ENCODE assay signal across 9 mouse cellular contexts in the genomic region with DNA sequence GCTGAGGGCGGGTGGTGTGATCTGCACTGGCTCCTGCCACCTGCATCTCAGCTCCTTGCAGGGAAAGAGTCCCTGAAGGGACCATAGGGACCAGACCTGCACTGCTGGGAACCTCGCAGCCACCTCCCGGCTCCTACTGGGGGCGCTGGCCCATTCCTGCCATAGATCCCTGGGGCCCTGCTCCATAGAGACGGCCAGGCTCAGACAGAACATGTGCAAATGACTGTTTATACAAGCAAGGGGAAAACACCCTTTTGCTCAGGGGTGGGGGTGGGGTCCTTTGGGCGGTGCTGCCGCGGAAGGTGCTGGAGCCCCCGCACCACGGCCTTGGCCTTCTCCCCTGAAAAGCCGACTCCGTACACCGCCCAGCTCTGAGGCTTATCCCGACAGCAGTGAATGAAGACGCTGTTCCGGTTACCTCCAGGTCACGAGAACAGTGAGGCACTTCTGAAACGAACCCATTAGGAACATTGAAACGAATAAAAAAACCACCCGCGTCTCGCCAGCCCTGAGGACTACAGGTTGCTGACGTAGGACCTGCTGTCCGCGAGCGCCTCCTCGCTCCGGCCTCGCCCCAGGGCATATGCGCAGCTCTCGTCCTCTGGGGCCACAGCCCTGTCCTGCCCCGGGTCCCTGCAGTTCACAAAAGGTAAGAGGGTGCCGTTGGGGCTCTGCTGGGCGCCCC. TPM values are rescaled to one million over a fixed set of nuclear protein-coding genes. Genes with fewer than 3 reads are reported as not detected.
A peak's percentile ranks its signal among the peaks of the same experiment; 100 is the strongest.
DNase-seq lines count a peak whose midpoint lies in the region; ATAC-seq and TF ChIP-seq lines count a peak whose summit lies in the region.
"Had no signal": no experiment of that assay in that cellular context is flagged by ENCODE, and none has a peak within 500 bp of the region (broad histone marks: within the 10 kb centered on the region; RNA-seq: fewer than 3 reads in every experiment).

No protein-coding gene starts in this region.

- TF ChIP-seq EP300 in heart, adult 2 months (IDR thresholded peaks at IDR 0.05; ENCODE audit: insufficient read depth, low read depth, low read length), result no peak

- 28% methylated on average over 34 of the region's 34 CpGs for WGBS in heart, adult 2 months
- 6% methylated on average over 34 of the region's 34 CpGs for WGBS in hindbrain, embryonic 16.5 days
- 7% methylated on average over 34 of the region's 34 CpGs for WGBS in liver, adult 2 months
- 3% methylated on average over 34 of the region's 34 CpGs for WGBS in midbrain, embryonic 16.5 days

- H3K27me3 ChIP-seq in heart, adult 2 months (ENCODE audit: control insufficient read depth, insufficient read depth, low read length), result peaks cover 2% of the 10 kb centered on the region; the same call in 1 of the 2 replicates
- peaks cover 4% of the 10 kb centered on the region for H3K27me3 ChIP-seq in hindbrain, embryonic 16.5 days (replicated peaks; ENCODE audit: control insufficient read depth, insufficient read depth, low read length)
- H3K27me3 ChIP-seq in liver, adult 2 months (ENCODE audit: control insufficient read depth, insufficient read depth, low read length), result peaks cover 8% of the 10 kb centered on the region
- H3K27me3 ChIP-seq in midbrain, embryonic 16.5 days (ENCODE audit: control insufficient read depth, insufficient read depth, low read depth, low read length), result no peaks in the 10 kb centered on the region

- H3K9me3 ChIP-seq in hindbrain, embryonic 16.5 days (ENCODE audit: control insufficient read depth, low read length), result no peaks in the 10 kb centered on the region
- no peaks in the 10 kb centered on the region for H3K9me3 ChIP-seq in midbrain, embryonic 16.5 days (replicated peaks; ENCODE audit: control insufficient read depth, low read length, poor library complexity, severe bottlenecking)

- H3K27ac ChIP-seq in heart, adult 2 months, result no peak overlapping the region
- H3K27ac ChIP-seq in cortical plate, adult 2 months (ENCODE audit: insufficient read depth, low read length), result no peak overlapping the region
- no peak overlapping the region for H3K27ac ChIP-seq in hindbrain, embryonic 16.5 days (ENCODE audit: low read depth, low read length)
- no peak overlapping the region for H3K27ac ChIP-seq in liver, adult 2 months (replicated peaks; ENCODE audit: insufficient read depth, low read depth, low read length)
- H3K27ac ChIP-seq in midbrain, embryonic 16.5 days (ENCODE audit: low read length), result no peak overlapping the region

- H3K36me3 ChIP-seq in heart, adult 2 months (ENCODE audit: control insufficient read depth, insufficient read depth, low read length), result no peaks in the 10 kb centered on the region
- peaks cover 13% of the 10 kb centered on the region for H3K36me3 ChIP-seq in hindbrain, embryonic 16.5 days (ENCODE audit: control insufficient read depth, insufficient read depth, low read length)
- H3K36me3 ChIP-seq in liver, adult 2 months (ENCODE audit: control insufficient read depth, insufficient read depth, low read length), result no peaks in the 10 kb centered on the region
- H3K36me3 ChIP-seq in midbrain, embryonic 16.5 days (ENCODE audit: control insufficient read depth, insufficient read depth, low read length), result peaks cover 15% of the 10 kb centered on the region
- H3K36me3 ChIP-seq: G1E had no signal

- DNase-seq in heart, adult 2 months, result no peak
- DNase-seq in heart, postnatal 10 days, result no peak
- peak; percentile 9 for DNase-seq in liver, adult 2 months (ENCODE audit: extremely low read depth, low read depth, low spot score)
- DNase-seq in frontal cortex, postnatal 14 days (ENCODE audit: low spot score in 2 of 2), result no peak
- no peak for DNase-seq in gastrocnemius, postnatal 10 days

- peak overlapping the region; percentile 57 for H3K4me2 ChIP-seq in hindbrain, embryonic 16.5 days (ENCODE audit: low read length)
- peak overlapping the region; percentile 54 for H3K4me2 ChIP-seq in midbrain, embryonic 16.5 days (ENCODE audit: low read length)

- TF ChIP-seq POLR2A in heart, adult 2 months (IDR thresholded peaks at IDR 0.05; ENCODE audit: insufficient read depth, low read depth, low read length), result no peak
- TF ChIP-seq POLR2A in cortical plate, adult 2 months (IDR thresholded peaks at IDR 0.05; ENCODE audit: extremely low read depth, insufficient read depth, low read length), result no peak
- no peak for TF ChIP-seq POLR2A in liver, adult 2 months (IDR thresholded peaks at IDR 0.05; ENCODE audit: extremely low read depth, insufficient read depth, low read length)

- no peak for TF ChIP-seq CTCF in heart, adult 2 months (IDR thresholded peaks at IDR 0.05)
- TF ChIP-seq CTCF in cortical plate, adult 2 months (IDR thresholded peaks at IDR 0.05; ENCODE audit: extremely low read depth, insufficient read depth, low read length), result no peak
- peak; percentile 41 for TF ChIP-seq CTCF in liver, adult 2 months (IDR thresholded peaks at IDR 0.05; ENCODE audit: low read depth, low read length)

- intact Hi-C loops in heart, adult 2 months (cut with DNase I), result no loop called here
- intact Hi-C loops in heart, postnatal 10 days (cut with DNase I), result no loop called here

- ATAC-seq in hindbrain, embryonic 16.5 days, result peak; percentile 57
- ATAC-seq in midbrain, embryonic 16.5 days, result peak; percentile 66

- peak overlapping the region; percentile 9; the same call in 1 of the 2 replicates for H3K4me3 ChIP-seq in heart, adult 2 months
- peak overlapping the region; percentile 10; the same call in 1 of the 2 replicates for H3K4me3 ChIP-seq in cortical plate, adult 2 months (ENCODE audit: insufficient read depth, low read length)
- H3K4me3 ChIP-seq in hindbrain, embryonic 16.5 days (ENCODE audit: low read length), result peak overlapping the region; percentile 32
- H3K4me3 ChIP-seq in liver, adult 2 months (ENCODE audit: insufficient read depth, low read depth, low read length), result peak overlapping the region; percentile 40
- H3K4me3 ChIP-seq in midbrain, embryonic 16.5 days (ENCODE audit: low read depth, low read length), result peak overlapping the region; percentile 26

- no peaks in the 10 kb centered on the region for H3K4me1 ChIP-seq in heart, adult 2 months (ENCODE audit: control insufficient read depth, insufficient read depth, low read length)
- H3K4me1 ChIP-seq in cortical plate, adult 2 months (ENCODE audit: control insufficient read depth, insufficient read depth, low read length), result peaks cover 2% of the 10 kb centered on the region; the same call in 1 of the 2 replicates
- H3K4me1 ChIP-seq in hindbrain, embryonic 16.5 days (ENCODE audit: control insufficient read depth, insufficient read depth, low read depth, low read length), result peaks cover 10% of the 10 kb centered on the region
- H3K4me1 ChIP-seq in liver, adult 2 months (ENCODE audit: control insufficient read depth, insufficient read depth, low read length), result no peaks in the 10 kb centered on the region; the same call in 1 of the 2 replicates
- H3K4me1 ChIP-seq in midbrain, embryonic 16.5 days (ENCODE audit: control insufficient read depth, insufficient read depth, low read length), result peaks cover 10% of the 10 kb centered on the region; the same call in 1 of the 2 replicates

- H3K9ac ChIP-seq in heart, adult 2 months (ENCODE audit: low read depth, low read length), result no peak overlapping the region
- peak overlapping the region; percentile 40 for H3K9ac ChIP-seq in hindbrain, embryonic 16.5 days (ENCODE audit: low read depth, low read length)
- H3K9ac ChIP-seq in liver, adult 2 months (ENCODE audit: low read depth, low read length), result peak overlapping the region; percentile 44; the same call in 1 of the 2 replicates
- H3K9ac ChIP-seq in midbrain, embryonic 16.5 days (ENCODE audit: low read depth, low read length), result peak overlapping the region; percentile 42

- H3K79me2 ChIP-seq in heart, adult 2 months (replicated peaks; ENCODE audit: control insufficient read depth, insufficient read depth, low read length), result no peaks in the 10 kb centered on the region
- H3K79me2 ChIP-seq in liver, adult 2 months (ENCODE audit: control insufficient read depth, insufficient read depth, low read length), result no peaks in the 10 kb centered on the region

RNA-seq across cellular contexts. Expression of a gene that starts 31.5 kb away (rescaled TPM):
- total RNA-seq in heart, adult 2 months (2021), result 1 to 10 TPM; 1.7 to 2.2 TPM
- 0.49 and 0.79 TPM in 2 replicates for polyA plus RNA-seq in heart, adult 2 months (2012; rRNA removed)
- 1 to 10 TPM; 2.1 to 3.4 TPM for total RNA-seq in heart, postnatal 10 days (2021)
- polyA plus RNA-seq in cortical plate, adult 2 months (2012; rRNA removed), result 7.0 and 7.1 TPM in 2 replicates
- polyA plus RNA-seq in hindbrain, embryonic 16.5 days (2015; fragmentation: Nextera tagmentation; extraction: Ambion mirVana), result 16.0 and 16.6 TPM in 2 replicates
- 2.6 and 4.0 TPM in 2 replicates for total RNA-seq in liver, adult 2 months (2014; rRNA removed)
- 0.52 and 0.77 TPM in 2 replicates for polyA plus RNA-seq in liver, adult 2 months (2012; rRNA removed)
- polyA plus RNA-seq in midbrain, embryonic 16.5 days (2015; fragmentation: Nextera tagmentation; extraction: Ambion mirVana), result 18.7 and 19.0 TPM in 2 replicates
- total RNA-seq in gastrocnemius, postnatal 10 days (2021), result 1 to 10 TPM; 1.6 to 2.9 TPM
